Mouse (Mus musculus): Measurements from ENCODE around the gene Unc93b1. TPM values are rescaled to one million over a fixed set of nuclear protein-coding genes. Genes with fewer than 3 reads are reported as not detected.

Gene Unc93b1
- polyA plus RNA-seq, 1 experiment from 2014 or later, result 48.1 TPM

DNA sequence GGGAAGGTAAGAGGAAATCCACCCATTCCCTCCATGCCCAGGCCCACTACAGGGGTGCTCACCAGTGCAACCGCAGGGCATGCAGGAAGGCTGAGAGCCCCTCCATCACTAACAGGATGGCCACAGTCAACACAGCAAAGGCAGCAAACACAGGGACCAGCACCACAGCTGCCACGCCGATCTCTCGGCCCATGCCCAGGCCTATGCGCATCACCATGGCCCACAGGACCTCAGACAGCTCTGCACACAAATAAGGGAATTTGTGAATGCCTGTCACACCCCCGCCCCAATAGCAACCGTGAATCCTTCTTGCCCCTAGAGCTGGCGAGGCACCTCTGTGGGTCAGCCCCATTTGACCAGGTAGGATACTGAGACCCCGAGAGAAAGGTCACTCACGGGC, 38.8 kb upstream of the Unc93b1 start:
- 86% methylated on average over 10 of the region's 10 CpGs for WGBS (ENCODE audit: insufficient replicate concordance)
- H3K9ac ChIP-seq (replicated peaks), result no peak overlapping the region
- DNase-seq, result no peak
- H3K27me3 ChIP-seq (ENCODE audit: insufficient read depth, low read length), result no peaks in the 10 kb centered on the region
- TF ChIP-seq EP300 (IDR thresholded peaks at IDR 0.05; ENCODE audit: low read depth) (no peak), CTCF (IDR thresholded peaks at IDR 0.05; ENCODE audit: low read depth) (no peak)
- H3K4me3 ChIP-seq (ENCODE audit: low read depth, low read length), result no peak overlapping the region
- H3K4me2 ChIP-seq (ENCODE audit: low read depth, low read length), result no peak overlapping the region
- no peak overlapping the region for H3K27ac ChIP-seq (ENCODE audit: low read depth)
- no peaks in the 10 kb centered on the region for H3K9me3 ChIP-seq (ENCODE audit: low read length)
- H3K36me3 ChIP-seq (replicated peaks; ENCODE audit: insufficient read depth, low read length), result peaks cover 79% of the 10 kb centered on the region
- no peak for ATAC-seq
- H3K4me1 ChIP-seq (ENCODE audit: insufficient read depth), result peaks cover 6% of the 10 kb centered on the region

DNA sequence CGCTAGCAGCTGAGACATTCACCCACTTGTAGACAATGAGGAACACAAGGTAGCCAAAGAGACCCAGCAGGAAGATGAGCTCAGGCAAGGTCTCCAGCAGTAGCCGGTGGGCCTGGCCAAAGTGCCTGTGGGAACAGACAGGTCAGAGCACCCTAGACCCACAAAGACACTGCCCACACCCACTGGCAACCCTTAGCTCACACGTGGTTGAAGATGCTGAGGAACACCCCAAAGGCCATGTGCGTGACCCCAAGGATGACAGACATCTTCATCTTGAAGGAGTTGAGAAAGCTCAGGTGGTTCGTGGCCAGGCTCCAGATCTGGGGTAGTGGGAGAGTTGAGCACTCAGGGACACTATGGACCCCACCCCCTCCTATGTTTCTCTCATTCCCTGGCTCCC, 37.4 kb upstream of the Unc93b1 start:
- H3K27me3 ChIP-seq (ENCODE audit: insufficient read depth, low read length), result no peaks in the 10 kb centered on the region
- H3K9ac ChIP-seq (replicated peaks), result no peak overlapping the region
- H3K36me3 ChIP-seq (replicated peaks; ENCODE audit: insufficient read depth, low read length), result peaks cover 80% of the 10 kb centered on the region
- DNase-seq (no peak), ATAC-seq (no peak)
- H3K4me1 ChIP-seq (ENCODE audit: insufficient read depth), result peaks cover 6% of the 10 kb centered on the region
- H3K9me3 ChIP-seq (ENCODE audit: low read length), result no peaks in the 10 kb centered on the region
- H3K27ac ChIP-seq (ENCODE audit: low read depth), result no peak overlapping the region
- no peak overlapping the region for H3K4me2 ChIP-seq (ENCODE audit: low read depth, low read length)
- TF ChIP-seq EP300 (IDR thresholded peaks at IDR 0.05; ENCODE audit: low read depth) (no peak), CTCF (IDR thresholded peaks at IDR 0.05; ENCODE audit: low read depth) (no peak)
- 82% methylated on average over 5 of the region's 5 CpGs for WGBS (ENCODE audit: insufficient replicate concordance)
- H3K4me3 ChIP-seq (ENCODE audit: low read depth, low read length), result no peak overlapping the region

DNA sequence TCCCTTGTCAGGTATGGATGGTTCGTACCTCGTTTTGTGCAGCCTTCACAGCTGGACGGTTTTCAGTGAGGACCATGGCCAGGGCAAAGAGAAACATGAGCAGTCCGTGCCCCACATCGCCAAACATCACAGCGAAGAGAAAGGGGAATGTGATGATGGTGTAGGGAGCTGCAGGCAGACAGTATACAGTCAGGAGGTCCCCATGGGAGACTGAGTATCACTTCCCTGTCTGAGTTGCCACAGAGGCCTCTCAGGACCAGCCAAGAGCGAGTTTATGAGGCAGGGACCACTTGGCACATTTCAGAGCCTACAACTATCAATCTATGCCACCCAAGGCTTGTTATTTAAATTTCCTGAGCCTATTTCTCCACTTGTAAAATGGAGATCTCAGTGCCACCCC, 36.0 kb upstream of the Unc93b1 start:
- 77% methylated on average over 7 of the region's 7 CpGs for WGBS (ENCODE audit: insufficient replicate concordance)
- Histone ChIP-seq H3K4me1 (ENCODE audit: insufficient read depth) (peaks cover 4% of the 10 kb centered on the region), H3K4me2 (ENCODE audit: low read depth, low read length) (no peak overlapping the region), H3K9me3 (ENCODE audit: low read length) (no peaks in the 10 kb centered on the region), H3K4me3 (ENCODE audit: low read depth, low read length) (no peak overlapping the region), H3K36me3 (replicated peaks; ENCODE audit: insufficient read depth, low read length) (peaks cover 80% of the 10 kb centered on the region), H3K9ac (replicated peaks) (no peak overlapping the region), H3K27ac (ENCODE audit: low read depth) (no peak overlapping the region), H3K27me3 (ENCODE audit: insufficient read depth, low read length) (no peaks in the 10 kb centered on the region)
- TF ChIP-seq CTCF (IDR thresholded peaks at IDR 0.05; ENCODE audit: low read depth) (no peak), EP300 (IDR thresholded peaks at IDR 0.05; ENCODE audit: low read depth) (no peak)
- ATAC-seq, result no peak
- no peak for DNase-seq

DNA sequence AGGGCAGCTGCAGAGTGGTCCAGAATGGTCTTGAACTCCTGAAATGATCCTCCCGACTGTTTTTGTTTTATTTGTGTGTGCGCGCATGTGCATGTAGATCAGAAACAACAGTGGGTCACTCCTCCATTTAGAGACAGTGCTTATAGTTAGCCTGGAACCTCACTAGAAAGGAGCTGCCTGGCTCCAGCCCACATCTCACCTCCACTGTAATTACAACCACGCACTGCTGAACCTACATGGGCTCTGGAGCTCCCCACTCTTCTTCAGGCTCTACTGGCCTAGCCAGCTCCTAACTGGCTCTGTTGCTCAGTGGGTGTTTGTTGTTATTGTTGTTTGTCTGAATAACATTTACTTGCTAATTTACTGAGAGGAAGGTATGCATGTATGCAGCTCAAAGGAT, 35.4 kb upstream of the Unc93b1 start:
- no peak for ATAC-seq
- no peak overlapping the region for H3K9ac ChIP-seq (replicated peaks)
- no peak for DNase-seq
- peaks cover 7% of the 10 kb centered on the region for H3K4me1 ChIP-seq (ENCODE audit: insufficient read depth)
- H3K27ac ChIP-seq (ENCODE audit: low read depth), result no peak overlapping the region
- WGBS (ENCODE audit: insufficient replicate concordance), result 89% methylated on average over 4 of the region's 4 CpGs
- H3K9me3 ChIP-seq (ENCODE audit: low read length), result no peaks in the 10 kb centered on the region
- peaks cover 76% of the 10 kb centered on the region for H3K36me3 ChIP-seq (replicated peaks; ENCODE audit: insufficient read depth, low read length)
- H3K4me3 ChIP-seq (ENCODE audit: low read depth, low read length), result no peak overlapping the region
- no peaks in the 10 kb centered on the region for H3K27me3 ChIP-seq (ENCODE audit: insufficient read depth, low read length)
- TF ChIP-seq CTCF (IDR thresholded peaks at IDR 0.05; ENCODE audit: low read depth) (no peak), EP300 (IDR thresholded peaks at IDR 0.05; ENCODE audit: low read depth) (no peak)
- H3K4me2 ChIP-seq (ENCODE audit: low read depth, low read length), result no peak overlapping the region

DNA sequence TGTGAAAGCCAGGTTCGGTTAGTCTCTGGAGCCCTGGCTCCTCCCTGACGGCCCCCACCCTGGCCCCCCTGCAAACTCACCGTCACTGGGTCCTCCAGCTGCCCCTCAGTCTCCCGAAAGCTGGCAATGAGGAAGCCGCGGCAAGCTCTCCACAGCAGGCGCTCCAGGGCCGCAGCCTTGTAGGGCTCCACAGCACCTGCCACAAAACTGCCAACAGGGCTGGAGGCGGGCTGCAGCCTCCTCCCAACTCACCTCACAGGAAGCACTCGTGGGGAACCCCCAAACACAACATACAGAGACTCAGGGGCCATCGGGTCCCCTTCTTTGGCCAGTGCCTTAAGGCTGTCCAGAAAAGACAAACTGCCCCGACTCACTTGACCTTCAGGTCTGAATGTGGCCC, 32.0 kb upstream of the Unc93b1 start:
- no peaks in the 10 kb centered on the region for H3K9me3 ChIP-seq (ENCODE audit: low read length)
- DNase-seq (no peak), ATAC-seq (no peak)
- TF ChIP-seq CTCF (IDR thresholded peaks at IDR 0.05; ENCODE audit: low read depth) (no peak), EP300 (IDR thresholded peaks at IDR 0.05; ENCODE audit: low read depth) (no peak)
- peaks cover 27% of the 10 kb centered on the region for H3K4me1 ChIP-seq (ENCODE audit: insufficient read depth)
- H3K27ac ChIP-seq (ENCODE audit: low read depth), result no peak overlapping the region
- no peaks in the 10 kb centered on the region for H3K27me3 ChIP-seq (ENCODE audit: insufficient read depth, low read length)
- 71% methylated on average over 12 of the region's 12 CpGs for WGBS (ENCODE audit: insufficient replicate concordance)
- H3K9ac ChIP-seq (replicated peaks), result no peak overlapping the region
- peaks cover 45% of the 10 kb centered on the region for H3K36me3 ChIP-seq (replicated peaks; ENCODE audit: insufficient read depth, low read length)
- H3K4me3 ChIP-seq (ENCODE audit: low read depth, low read length), result no peak overlapping the region
- H3K4me2 ChIP-seq (ENCODE audit: low read depth, low read length), result no peak overlapping the region

DNA sequence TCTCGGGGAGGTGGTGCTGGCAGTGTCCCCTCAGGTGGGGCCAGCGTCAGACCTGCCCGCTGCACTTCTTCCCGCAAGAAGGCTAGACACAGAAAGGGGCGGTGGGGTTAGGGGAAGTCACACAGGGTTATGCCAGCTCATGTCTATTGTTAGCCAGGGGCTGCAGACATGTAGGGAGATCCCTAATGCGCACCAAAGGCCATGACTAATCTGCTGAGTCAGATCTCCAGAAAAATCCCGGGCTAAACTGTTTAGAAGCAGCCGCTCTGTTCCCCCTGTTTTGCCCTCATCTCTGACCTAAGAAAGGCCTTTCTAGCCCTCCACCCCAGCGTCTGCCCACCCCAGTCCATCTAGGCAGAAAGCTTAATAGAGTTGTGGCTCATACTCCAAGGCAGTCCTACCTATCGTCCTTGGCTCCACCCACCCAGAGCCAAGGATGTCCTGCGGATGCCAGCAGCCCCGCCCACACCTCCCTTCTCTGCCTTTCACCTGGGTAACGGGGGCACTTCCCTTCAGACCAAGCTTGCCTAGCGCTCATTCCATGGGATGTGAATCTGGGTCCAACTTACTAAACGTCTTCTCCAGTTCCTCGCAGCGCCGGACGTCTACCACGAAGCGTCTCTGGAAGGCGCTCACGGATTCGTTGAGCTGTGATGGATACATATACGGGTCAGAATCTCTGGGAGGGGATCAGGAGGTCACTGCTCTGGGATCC, 31.2 kb upstream of the Unc93b1 start:
- 85% methylated on average over 25 of the region's 25 CpGs for WGBS (ENCODE audit: insufficient replicate concordance)
- Histone ChIP-seq H3K36me3 (replicated peaks; ENCODE audit: insufficient read depth, low read length) (peaks cover 43% of the 10 kb centered on the region), H3K27ac (ENCODE audit: low read depth) (no peak overlapping the region), H3K4me3 (ENCODE audit: low read depth, low read length) (no peak overlapping the region), H3K9ac (replicated peaks) (no peak overlapping the region), H3K27me3 (ENCODE audit: insufficient read depth, low read length) (no peaks in the 10 kb centered on the region), H3K4me1 (ENCODE audit: insufficient read depth) (peaks cover 32% of the 10 kb centered on the region), H3K4me2 (ENCODE audit: low read depth, low read length) (no peak overlapping the region), H3K9me3 (ENCODE audit: low read length) (no peaks in the 10 kb centered on the region)
- DNase-seq (no peak), ATAC-seq (no peak)
- TF ChIP-seq CTCF (IDR thresholded peaks at IDR 0.05; ENCODE audit: low read depth) (no peak), EP300 (IDR thresholded peaks at IDR 0.05; ENCODE audit: low read depth) (no peak)
